Mouse (Mus musculus) liver (tissue): Measurements from ENCODE around the gene Smim13.
"Not testable (repeated sequence)": the region's sequence is repeated elsewhere in the genome, so short reads cannot be mapped to it uniquely, and the experiment has no call there.

Source experiments
- DNase-seq: peaks from one replicate; pipeline ENCODE4 v3.0.0-alpha.2; 2020; ENCODE audit warnings: mixed read lengths

The Smim13 gene

GRCm38 (mm10) chr13:41238035-41238804 is 11.4 kb upstream of the Smim13 start:
- peak; percentile 38 for DNase-seq

- no peak for DNase-seq
These were observed 10.9 kb upstream of the Smim13 start for GRCm38 (mm10) chr13:41238805-41239130.

DNA sequence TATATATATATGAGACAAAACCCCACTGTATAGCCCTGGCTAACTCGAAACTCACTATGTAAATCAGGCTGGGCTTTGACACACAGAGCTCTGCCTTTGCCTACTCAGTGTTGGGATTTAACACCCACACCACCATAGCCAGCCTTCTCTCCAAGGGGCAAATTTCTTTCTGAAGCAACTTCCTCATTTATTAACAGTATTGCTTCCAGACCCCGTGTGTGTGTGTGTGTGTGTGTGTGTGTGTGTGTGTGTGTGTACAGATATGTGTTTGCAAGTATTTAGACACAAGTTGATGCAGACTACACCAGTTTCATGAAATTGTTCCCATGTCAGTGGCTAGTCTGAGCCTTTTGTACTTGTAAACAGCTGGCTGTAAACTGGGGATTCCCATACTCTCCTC is 8.1 kb upstream of the Smim13 start:
- DNase-seq = no peak

DNA sequence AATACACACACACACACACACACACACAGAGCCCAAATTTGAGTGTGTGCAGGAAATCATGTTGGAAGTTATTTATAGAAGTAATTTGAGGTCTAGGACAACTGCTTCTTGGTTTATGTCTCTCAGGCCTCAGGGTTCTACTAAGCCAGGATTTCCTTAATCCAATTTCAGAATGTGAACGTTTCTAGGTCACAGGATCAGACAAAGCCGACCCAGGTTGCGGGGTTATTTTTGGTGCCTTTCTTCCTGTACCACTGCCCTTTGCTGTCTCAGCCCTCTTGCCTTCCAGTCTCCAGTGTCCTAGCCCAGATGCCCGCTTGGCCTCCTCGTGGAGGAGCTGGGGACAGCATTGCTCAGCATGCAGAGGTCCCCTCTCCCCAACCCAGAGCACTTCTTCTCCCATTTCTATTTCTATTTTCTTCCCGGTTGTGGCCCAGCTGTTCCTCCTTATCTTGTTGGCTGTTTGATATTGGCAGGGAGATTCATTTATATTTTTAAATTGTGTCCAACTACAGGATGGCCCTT is 5.3 kb upstream of the Smim13 start:
- DNase-seq = no peak

- peak; percentile 63 for DNase-seq
These were observed 708 bp upstream of the Smim13 start for GRCm38 (mm10) chr13:41248751-41249520.

DNA sequence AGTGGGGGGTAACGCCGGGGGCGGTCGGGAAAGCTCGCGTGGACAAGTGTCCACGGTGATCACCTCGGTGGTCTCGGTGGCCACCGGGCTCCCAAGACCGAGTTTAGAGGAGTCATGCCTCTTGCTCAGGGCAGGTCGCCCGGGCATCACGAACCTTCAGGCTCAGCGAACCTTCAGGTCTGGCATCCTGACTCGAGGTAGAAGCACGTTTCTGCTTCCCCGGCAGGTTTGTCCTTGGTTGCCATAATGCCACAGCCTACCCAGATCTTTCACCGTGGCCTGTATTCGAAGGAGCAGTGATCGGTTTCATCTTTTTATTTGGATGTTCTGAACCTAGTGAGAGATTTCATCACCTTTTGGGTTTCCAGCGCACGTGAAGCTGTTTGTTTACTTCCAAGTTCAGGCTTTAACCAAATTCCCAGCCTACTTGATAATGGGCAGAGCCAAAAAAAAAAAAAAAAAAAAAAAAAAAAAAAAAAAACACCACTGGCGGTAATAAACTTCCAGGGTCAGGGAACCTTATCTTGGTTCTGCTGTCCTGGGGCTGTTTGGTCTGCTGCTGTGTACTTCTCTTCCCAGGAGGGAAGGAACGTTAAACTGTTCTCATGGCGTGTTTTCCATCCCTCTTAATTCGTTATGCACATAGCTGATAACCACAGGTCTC is 806 bp downstream of the Smim13 start:
- peak; percentile 40 for DNase-seq

DNA sequence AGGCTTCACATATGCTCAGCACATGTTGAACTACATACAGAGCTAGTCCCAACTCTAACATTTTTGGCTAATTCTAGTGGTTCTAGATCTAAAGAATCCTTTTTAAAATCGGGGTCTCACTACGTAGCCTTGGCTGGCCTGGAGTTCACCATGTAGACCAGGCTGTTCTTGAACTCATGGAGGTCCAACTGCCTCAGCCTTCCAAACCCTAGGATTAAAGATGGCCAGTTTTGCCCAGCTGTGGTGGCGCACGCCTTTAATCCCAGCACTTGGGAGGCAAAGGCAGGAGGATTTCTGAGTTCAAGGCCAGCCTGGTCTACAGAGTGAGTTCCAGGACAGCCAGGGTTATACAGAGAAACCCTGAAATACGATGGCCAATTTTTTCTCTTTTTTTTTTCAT is 1.6 kb downstream of the Smim13 start:
- DNase-seq = not testable (repeated sequence)

GRCm38 (mm10) chr13:41251667-41252066 is 2.0 kb downstream of the Smim13 start:
- DNase-seq = no peak

- no peak for DNase-seq
These were observed 2.5 kb downstream of the Smim13 start for GRCm38 (mm10) chr13:41252141-41252540.

DNA sequence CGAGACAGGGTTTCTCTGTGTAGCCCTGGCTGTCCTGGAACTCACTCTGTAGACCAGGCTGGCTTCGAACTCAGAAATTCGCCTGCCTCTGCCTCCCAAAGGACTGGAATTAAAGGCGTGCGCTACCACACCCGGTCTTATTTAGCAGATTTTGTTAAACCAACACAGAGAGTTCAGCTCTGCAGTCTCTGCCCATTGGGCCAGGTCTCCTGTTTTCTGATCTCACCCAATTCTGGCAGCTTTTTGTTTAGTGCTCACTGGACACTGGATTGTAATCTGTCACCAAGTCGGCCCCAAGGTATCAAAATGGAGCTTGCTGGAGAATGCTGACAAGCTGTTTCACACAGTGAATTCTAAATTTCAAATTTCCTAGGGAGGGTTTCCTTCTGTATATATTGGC is 3.1 kb downstream of the Smim13 start:
- no peak for DNase-seq

DNA sequence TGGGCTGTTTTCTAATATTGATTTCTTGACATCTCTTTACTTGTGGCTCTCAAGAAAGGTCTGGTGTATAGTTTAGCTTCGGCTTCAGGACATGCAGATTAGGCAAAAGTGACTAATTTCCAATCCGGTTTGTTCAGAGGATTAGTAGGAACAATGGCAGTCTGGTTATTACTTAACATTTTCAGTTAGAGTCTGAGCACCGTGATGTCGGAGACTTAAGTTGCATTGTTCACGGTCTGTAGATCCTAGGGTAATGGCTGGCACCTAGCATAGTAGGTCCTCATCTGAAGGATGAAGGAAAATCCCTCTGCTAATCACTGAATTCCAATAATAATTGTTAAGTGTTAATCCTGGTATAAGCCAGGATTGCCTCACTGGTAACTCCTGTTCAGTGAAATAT is 6.5 kb downstream of the Smim13 start:
- no peak for DNase-seq

DNA sequence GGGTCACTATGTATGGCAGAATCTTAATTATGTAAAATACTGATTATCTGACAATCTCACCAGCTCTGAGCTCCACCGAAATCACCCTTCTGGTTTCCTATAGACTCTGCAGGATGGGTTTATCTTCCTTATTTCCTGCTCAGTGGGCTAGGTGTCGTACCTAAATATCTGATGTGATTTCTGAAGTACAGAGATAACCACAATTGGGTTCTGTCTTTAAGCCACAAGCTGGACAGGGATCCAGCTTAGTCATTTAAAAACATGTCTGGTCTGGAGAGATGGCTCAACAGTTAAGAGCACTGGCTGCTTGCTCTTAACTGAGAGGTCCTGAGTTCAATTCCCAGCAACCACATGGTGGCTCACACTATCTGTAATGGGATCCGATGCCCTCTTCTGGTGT is 7.3 kb downstream of the Smim13 start:
- DNase-seq = no peak

DNA sequence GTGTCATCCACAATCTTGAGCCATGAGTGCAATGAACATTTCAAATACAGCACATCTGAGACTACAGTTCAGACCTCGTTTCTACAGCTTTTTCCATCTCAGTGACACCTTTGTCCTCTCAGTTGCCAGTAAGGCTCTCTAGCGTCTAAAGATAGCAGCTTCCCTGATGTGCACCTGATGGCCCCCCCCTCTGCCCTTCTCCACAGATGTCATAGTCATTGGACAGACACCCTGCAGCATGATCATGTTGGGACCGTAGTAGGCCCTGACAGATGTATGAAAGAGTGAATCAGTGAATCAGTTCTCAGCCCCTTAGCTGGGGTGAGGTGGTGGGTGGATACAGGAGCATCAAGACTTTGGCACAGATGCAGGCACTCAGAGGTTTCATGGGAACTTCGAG is 8.2 kb downstream of the Smim13 start:
- DNase-seq = no peak

DNA sequence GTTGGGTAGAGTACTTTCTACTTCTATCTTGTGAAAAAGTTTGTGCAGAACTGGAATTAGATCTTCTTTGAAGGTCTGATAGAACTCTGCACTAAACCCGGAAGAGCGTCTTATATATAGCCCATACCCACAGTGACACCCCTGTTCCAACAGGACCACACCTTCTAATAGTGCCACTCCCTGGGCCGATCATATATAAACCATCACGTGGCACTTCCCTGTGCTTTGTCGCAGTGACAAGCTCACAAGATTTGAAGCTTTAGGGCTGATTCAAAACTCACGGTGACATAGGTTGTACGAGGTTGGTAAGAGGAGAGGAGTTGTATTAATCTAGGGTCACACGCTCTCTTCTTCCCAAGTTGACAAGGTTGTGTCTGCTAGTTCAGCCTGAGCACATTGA is 12.0 kb downstream of the Smim13 start:
- not testable (repeated sequence) for DNase-seq

- DNase-seq = no peak
These were observed 13.8 kb downstream of the Smim13 start for GRCm38 (mm10) chr13:41263304-41264006.

DNA sequence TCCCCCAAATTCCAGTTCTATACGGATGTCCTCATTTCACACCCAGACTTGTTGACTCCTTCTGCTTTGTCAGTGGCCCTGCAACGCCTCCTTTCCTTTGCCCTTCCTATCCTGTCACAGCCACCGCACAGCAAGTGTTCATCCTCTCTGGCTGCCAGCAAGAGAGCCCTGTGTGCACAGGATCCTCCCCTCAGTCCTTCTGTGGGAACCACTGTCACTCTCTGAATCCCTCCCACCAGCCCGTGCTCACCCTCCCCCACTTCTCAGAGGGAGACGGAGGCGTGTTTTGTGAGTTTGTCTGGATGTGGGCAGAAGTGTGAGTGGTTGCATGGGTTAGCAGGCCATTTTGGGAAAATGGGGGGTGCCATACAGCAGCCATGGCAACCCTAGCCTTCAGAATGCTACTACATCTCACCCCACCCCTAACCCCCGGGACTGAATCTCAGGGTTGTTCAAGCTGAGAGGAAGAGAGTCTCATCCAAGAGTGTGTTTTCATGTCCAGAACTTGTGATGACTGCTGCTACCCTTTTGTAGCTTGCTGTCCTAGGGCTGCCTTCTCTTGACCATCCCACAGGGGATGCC is 18.3 kb downstream of the Smim13 start:
- DNase-seq = peak; percentile 6

- no peak for DNase-seq
These were observed 24.4 kb downstream of the Smim13 start, which contains the start of gene Gm17364 for GRCm38 (mm10) chr13:41273927-41274650. Gm17364 (minus strand) TSS chr13:41273977.

- DNase-seq = no peak
These were observed 31.1 kb downstream of the Smim13 start for GRCm38 (mm10) chr13:41280696-41281095.

DNA sequence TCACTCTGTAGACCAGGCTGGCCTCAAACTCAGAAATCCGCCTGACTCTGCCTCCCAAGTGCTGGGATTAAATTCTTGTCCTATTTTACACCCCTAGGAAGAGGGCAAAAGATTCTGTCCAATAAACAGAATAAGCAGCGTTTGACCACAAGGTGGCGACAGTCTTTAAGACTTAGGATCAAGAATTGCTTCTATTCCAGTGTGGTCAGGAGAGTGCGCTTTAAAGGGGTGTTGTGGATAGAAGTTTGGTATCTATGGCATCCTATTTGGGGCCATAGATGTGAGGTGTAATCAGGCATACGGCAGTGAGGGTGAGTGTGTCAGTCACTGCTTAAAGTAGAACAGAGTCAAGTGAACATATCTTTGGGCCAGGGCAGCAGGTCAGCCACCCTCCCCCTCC is 33.6 kb downstream of the Smim13 start:
- peak; percentile 59 for DNase-seq

- DNase-seq = no peak
These were observed 35.8 kb downstream of the Smim13 start for GRCm38 (mm10) chr13:41285448-41285847.

- DNase-seq = no peak
These were observed 36.6 kb downstream of the Smim13 start for GRCm38 (mm10) chr13:41286285-41286684.

DNA sequence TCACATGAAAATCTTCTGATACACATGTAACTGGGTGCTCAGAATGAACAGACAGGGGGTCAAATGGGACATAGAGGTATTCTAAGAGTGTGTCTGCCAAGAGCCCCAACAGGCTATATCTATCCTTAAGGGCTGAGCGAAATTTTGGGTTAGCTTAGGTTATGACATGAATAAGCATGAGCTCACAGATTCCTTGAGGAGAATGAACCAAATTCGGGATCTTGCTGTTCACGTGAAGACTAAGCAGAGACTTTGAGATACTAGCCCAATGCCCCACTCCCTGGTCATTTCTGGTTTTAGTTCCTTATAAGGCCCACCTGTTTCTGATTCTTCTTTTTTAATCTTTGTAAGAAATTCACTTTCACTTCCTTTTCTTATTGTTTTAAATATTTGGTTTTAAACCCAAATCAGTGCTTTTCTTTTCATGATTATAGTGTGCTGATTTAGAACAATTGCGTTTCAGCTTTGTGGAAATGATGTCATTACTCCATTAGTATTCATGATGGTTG is 41.9 kb downstream of the Smim13 start:
- no peak for DNase-seq
